ENCODE assay signal across 9 mouse cellular contexts in genomic region chr13:35502147-35502522, GRCm38 (mm10).
DNase-seq lines count a peak whose midpoint lies in the region; ATAC-seq lines count a peak whose summit lies in the region.
"Had no signal": no experiment of that assay in that cellular context is flagged by ENCODE, and none has a peak within 500 bp of the region (broad histone marks: within the 10 kb centered on the region; RNA-seq: fewer than 3 reads in every experiment).

No protein-coding gene starts in this region.

- intact Hi-C loops in heart, postnatal 25 days (cut with DNase I), result no loop called here

- no peaks in the 10 kb centered on the region for H3K9me3 ChIP-seq in heart, embryonic 16.5 days (replicated peaks; ENCODE audit: control insufficient read depth, low read length)
- H3K9me3 ChIP-seq in embryonic facial prominence, embryonic 13.5 days, result no peaks in the 10 kb centered on the region
- H3K9me3 ChIP-seq: lung, embryonic 15.5 days had no signal

- H3K36me3 ChIP-seq in heart, embryonic 16.5 days (ENCODE audit: control insufficient read depth, insufficient read depth), result no peaks in the 10 kb centered on the region
- H3K36me3 ChIP-seq in embryonic facial prominence, embryonic 13.5 days, result no peaks in the 10 kb centered on the region
- H3K36me3 ChIP-seq: lung, embryonic 15.5 days had no signal

- no peak for DNase-seq in heart, postnatal 25 days (ENCODE audit: low spot score)
- peak; percentile 95 for DNase-seq in adipocyte (ENCODE audit: low spot score)
- DNase-seq in layer of hippocampus, adult 8-10 months (ENCODE audit: low spot score in 2 of 2), result peak; percentile 59 to 60
- DNase-seq in retina, postnatal 1 day, result peak; percentile 46
- DNase-seq in thymus, adult 18-20 months, result no peak
- no peak for DNase-seq in natural killer cell, adult 2 months (ENCODE audit: low spot score in 2 of 2)

- H3K4me1 ChIP-seq in heart, embryonic 16.5 days (ENCODE audit: control insufficient read depth, insufficient read depth, low read length), result no peaks in the 10 kb centered on the region
- H3K4me1 ChIP-seq in embryonic facial prominence, embryonic 13.5 days, result peaks cover 17% of the 10 kb centered on the region

- no peaks in the 10 kb centered on the region for H3K27me3 ChIP-seq in heart, embryonic 16.5 days (ENCODE audit: control insufficient read depth, insufficient read depth, low read length)
- no peaks in the 10 kb centered on the region for H3K27me3 ChIP-seq in embryonic facial prominence, embryonic 13.5 days
- H3K27me3 ChIP-seq: lung, embryonic 15.5 days had no signal

- H3K27ac ChIP-seq in heart, embryonic 16.5 days (ENCODE audit: low read length), result 0 out of 2 replicates have a peak overlapping the region, but pooled peaks have one; percentile 16
- peak overlapping the region; percentile 36; the same call in 1 of the 2 replicates for H3K27ac ChIP-seq in embryonic facial prominence, embryonic 13.5 days
- H3K27ac ChIP-seq: lung, embryonic 15.5 days had no signal

- no peak overlapping the region for H3K4me2 ChIP-seq in heart, embryonic 16.5 days (ENCODE audit: low read depth, low read length)
- no peak overlapping the region for H3K4me2 ChIP-seq in embryonic facial prominence, embryonic 13.5 days
- H3K4me2 ChIP-seq: lung, embryonic 15.5 days had no signal

- no peak overlapping the region for H3K4me3 ChIP-seq in heart, embryonic 16.5 days (ENCODE audit: low read length)
- no peak overlapping the region for H3K4me3 ChIP-seq in embryonic facial prominence, embryonic 13.5 days
- H3K4me3 ChIP-seq: lung, embryonic 15.5 days had no signal

- no peak overlapping the region for H3K9ac ChIP-seq in heart, embryonic 16.5 days (ENCODE audit: low read length)
- H3K9ac ChIP-seq in embryonic facial prominence, embryonic 13.5 days, result no peak overlapping the region
- H3K9ac ChIP-seq: lung, embryonic 15.5 days had no signal

- no peak for ATAC-seq in heart, embryonic 16.5 days (replicated peaks; ENCODE audit: extremely low read depth, insufficient read depth, low FRiP score)
- ATAC-seq in embryonic facial prominence, embryonic 13.5 days (ENCODE audit: insufficient number of reproducible peaks, insufficient read depth, low FRiP score, low TSS enrichment, low read depth), result no peak

- WGBS in heart, embryonic 16.5 days, result 66% methylated on average over 5 of the region's 5 CpGs
- WGBS in embryonic facial prominence, embryonic 13.5 days, result 35% methylated on average over 5 of the region's 5 CpGs

Comparison
In these comparisons a context has a peak if more than half of its experiments do, and no peak if none do; other contexts are left out.
1. DNase-seq: peak in adipocyte (single experiment), layer of hippocampus, adult 8-10 months (2 of 2) and retina, postnatal 1 day (single experiment); none in heart, postnatal 25 days (single experiment), thymus, adult 18-20 months (0 of 2) and natural killer cell, adult 2 months (0 of 2).